Mouse (Mus musculus): ENCODE data around the gene E430018J23Rik. TPM values are rescaled to one million over a fixed set of nuclear protein-coding genes. Genes with fewer than 3 reads are reported as not detected.
A peak's percentile ranks its signal among the peaks of the same experiment; 100 is the strongest.
"Not testable (repeated sequence)": the region's sequence is repeated elsewhere in the genome, so short reads cannot be mapped to it uniquely, and the experiment has no call there.

Gene E430018J23Rik
- polyA plus RNA-seq, 1 experiment from 2014 or later: 8.0 TPM

DNA sequence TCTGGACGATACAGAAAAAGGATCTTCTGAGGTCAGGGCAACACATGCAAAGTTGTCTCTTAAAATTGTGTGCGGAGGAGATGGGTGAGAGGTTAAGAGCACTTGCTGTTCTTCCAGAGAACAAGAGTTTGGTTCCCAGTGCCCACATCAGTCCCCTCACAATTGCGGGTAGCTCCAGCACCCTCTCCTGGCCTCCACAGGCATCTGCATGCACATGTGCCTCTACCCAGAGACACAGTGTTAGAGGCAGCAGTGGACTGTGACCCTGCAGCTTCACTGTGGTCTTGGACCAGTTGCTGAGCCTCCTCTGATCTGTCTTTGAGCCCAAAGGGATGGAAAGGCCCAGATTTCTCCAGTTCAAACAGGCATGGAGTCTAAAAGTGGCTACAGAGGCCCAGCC, 21.6 kb downstream of the E430018J23Rik start:
- not testable (repeated sequence) for H3K27ac ChIP-seq; H3K4me2 ChIP-seq; H3K9ac ChIP-seq; ATAC-seq (replicated peaks; ENCODE audit: low FRiP score); H3K4me3 ChIP-seq (replicated peaks); H3K9me3 ChIP-seq (replicated peaks); H3K4me1 ChIP-seq; H3K27me3 ChIP-seq
- 90% methylated on average over 3 of the region's 3 CpGs for WGBS
- peaks cover 12% of the 10 kb centered on the region for H3K36me3 ChIP-seq

DNA sequence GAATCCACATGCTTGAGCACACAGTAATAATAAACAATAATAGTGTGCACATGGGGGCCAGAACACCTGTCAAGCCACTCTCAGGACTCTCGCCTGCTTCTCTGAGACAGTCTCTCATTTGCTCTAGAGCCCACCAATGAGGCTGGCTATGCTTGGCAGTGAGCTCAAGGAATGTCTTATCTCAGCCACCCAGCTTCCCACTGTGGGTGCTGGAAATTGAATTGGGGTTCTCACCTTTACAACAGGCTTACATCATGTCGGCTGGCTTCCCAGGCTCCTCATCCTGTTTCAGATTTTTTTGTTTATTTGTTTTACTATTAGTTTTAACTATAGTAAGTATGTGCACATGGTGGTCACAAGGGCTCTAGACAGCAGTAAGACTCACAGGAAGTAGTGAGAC, 22.2 kb downstream of the E430018J23Rik start:
- WGBS: 78% methylated on average over 2 of the region's 2 CpGs
- peaks cover 12% of the 10 kb centered on the region for H3K36me3 ChIP-seq
- no peak overlapping the region for H3K27ac ChIP-seq
- no peaks in the 10 kb centered on the region for H3K27me3 ChIP-seq
- no peak overlapping the region for H3K4me3 ChIP-seq (replicated peaks)
- H3K9me3 ChIP-seq (replicated peaks): no peaks in the 10 kb centered on the region
- 0 out of 2 replicates have a peak, but pooled peaks cover 4% of the 10 kb centered on the region for H3K4me1 ChIP-seq
- no peak overlapping the region for H3K4me2 ChIP-seq
- no peak overlapping the region for H3K9ac ChIP-seq
- ATAC-seq (replicated peaks; ENCODE audit: low FRiP score): no peak

DNA sequence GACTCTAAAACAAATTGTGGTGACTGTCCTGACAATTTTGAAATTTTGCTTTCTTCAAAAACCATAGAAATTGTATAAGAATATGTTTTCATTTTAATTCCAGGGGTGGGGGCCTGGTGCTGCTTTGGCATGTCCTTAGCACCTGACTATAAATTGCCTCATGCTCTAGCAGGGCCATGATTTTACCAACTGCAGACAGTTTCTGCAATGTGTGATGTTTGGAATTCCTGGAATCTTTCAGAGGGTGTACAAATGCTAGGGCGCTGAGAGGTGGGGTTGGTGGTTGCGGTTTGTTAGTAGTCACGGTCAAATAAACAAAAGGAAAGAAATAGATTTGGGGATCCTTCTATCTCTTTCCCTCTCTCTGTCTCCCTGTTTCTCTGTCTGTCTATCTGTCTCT, 27.2 kb downstream of the E430018J23Rik start:
- no peak overlapping the region for H3K27ac ChIP-seq
- H3K36me3 ChIP-seq: no peaks in the 10 kb centered on the region
- no peak overlapping the region for H3K4me2 ChIP-seq
- no peak overlapping the region for H3K4me3 ChIP-seq (replicated peaks)
- no peak overlapping the region for H3K9ac ChIP-seq
- no peak for ATAC-seq (replicated peaks; ENCODE audit: low FRiP score)
- H3K4me1 ChIP-seq: peaks cover 7% of the 10 kb centered on the region; the same call in 1 of the 2 replicates
- H3K9me3 ChIP-seq (replicated peaks): no peaks in the 10 kb centered on the region
- 82% methylated on average over 3 of the region's 3 CpGs for WGBS
- peaks cover 22% of the 10 kb centered on the region for H3K27me3 ChIP-seq

DNA sequence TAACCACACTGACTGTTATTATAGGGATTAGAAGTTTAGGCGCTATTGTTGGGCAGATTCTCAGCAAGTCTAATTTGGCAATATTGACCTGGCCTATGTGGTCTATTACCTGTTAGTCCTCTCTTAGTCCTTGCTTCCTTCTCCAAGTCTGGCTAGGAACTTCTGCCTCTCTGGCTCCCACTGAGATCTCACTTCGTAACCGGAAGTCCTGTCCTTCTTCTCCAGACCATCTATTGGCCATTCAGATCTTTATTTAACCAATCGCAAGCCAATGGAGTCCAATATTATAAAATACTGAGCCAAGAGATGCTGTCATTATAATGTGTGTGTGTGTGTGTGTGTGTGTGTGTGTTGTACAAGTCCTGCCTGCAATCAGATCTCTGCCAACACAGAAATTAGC, 29.3 kb downstream of the E430018J23Rik start:
- WGBS: 62% methylated on average over 4 of the region's 4 CpGs
- Histone ChIP-seq H3K27me3 (peaks cover 39% of the 10 kb centered on the region), H3K27ac (no peak overlapping the region), H3K4me1 (peaks cover 7% of the 10 kb centered on the region; the same call in 1 of the 2 replicates), H3K9ac (no peak overlapping the region), H3K9me3 (replicated peaks) (no peaks in the 10 kb centered on the region), H3K36me3 (no peaks in the 10 kb centered on the region), H3K4me2 (peak overlapping the region; percentile 80), H3K4me3 (replicated peaks) (peak overlapping the region; percentile 43)
- ATAC-seq (replicated peaks; ENCODE audit: low FRiP score): no peak

DNA sequence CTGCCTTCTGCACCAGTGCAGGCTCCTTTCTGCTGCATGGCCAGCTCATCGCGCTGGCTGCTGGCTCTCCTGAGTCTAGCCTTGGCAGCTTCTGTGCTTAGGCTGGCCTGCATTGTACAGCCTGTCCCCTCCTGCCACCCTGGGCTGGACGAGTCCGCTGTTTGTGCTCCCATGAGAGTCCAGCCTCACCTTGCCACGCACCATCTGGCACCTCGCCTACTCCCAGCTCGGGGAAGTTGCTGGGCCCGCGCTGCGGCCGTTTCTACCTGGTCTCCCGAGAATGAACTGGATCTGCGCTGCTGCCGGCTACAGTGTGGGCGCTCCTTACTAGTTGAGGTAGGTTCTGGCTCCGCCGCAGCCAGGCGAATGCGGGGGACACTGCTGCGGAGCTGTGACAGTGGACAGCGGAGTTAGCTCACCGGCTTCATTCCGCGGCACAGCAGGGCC, 29.9 kb downstream of the E430018J23Rik start:
- no peak overlapping the region for H3K27ac ChIP-seq
- peaks cover 39% of the 10 kb centered on the region for H3K27me3 ChIP-seq
- ATAC-seq (replicated peaks; ENCODE audit: low FRiP score): no peak; the same call in 1 of the 2 replicates
- H3K9ac ChIP-seq: peak overlapping the region; percentile 54
- peak overlapping the region; percentile 43 for H3K4me3 ChIP-seq (replicated peaks)
- no peaks in the 10 kb centered on the region for H3K36me3 ChIP-seq
- WGBS: 2% methylated on average over 24 of the region's 24 CpGs
- H3K4me1 ChIP-seq: peaks cover 7% of the 10 kb centered on the region; the same call in 1 of the 2 replicates
- H3K9me3 ChIP-seq (replicated peaks): no peaks in the 10 kb centered on the region
- H3K4me2 ChIP-seq: peak overlapping the region; percentile 80

DNA sequence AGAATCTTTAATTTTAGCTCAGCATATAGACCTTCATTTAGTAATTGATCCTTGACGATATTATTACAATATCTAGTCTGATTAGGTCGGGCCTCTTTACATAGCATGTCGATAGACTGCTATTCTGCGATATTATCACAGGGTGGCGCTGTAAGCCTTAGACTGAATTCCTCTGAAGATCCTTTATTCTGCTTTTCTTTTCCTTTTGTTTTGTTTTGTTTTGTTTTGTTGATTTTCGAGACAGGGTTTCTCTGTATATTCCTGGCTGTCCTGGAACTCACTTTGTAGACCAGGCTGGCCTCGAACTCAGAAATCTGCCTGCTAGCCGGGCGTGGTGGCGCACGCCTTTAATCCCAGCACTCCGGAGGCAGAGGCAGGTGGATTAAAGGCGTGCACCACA, 31.0 kb downstream of the E430018J23Rik start:
- not testable (repeated sequence) for H3K9ac ChIP-seq; H3K36me3 ChIP-seq; H3K27ac ChIP-seq; H3K4me1 ChIP-seq; ATAC-seq (replicated peaks; ENCODE audit: low FRiP score); H3K9me3 ChIP-seq (replicated peaks)
- peak overlapping the region; percentile 51 for H3K4me2 ChIP-seq
- 0 out of 2 replicates have a peak overlapping the region, but pooled peaks have one; percentile 23 for H3K4me3 ChIP-seq (replicated peaks)
- peaks cover 43% of the 10 kb centered on the region for H3K27me3 ChIP-seq
- 24% methylated on average over 13 of the region's 13 CpGs for WGBS

DNA sequence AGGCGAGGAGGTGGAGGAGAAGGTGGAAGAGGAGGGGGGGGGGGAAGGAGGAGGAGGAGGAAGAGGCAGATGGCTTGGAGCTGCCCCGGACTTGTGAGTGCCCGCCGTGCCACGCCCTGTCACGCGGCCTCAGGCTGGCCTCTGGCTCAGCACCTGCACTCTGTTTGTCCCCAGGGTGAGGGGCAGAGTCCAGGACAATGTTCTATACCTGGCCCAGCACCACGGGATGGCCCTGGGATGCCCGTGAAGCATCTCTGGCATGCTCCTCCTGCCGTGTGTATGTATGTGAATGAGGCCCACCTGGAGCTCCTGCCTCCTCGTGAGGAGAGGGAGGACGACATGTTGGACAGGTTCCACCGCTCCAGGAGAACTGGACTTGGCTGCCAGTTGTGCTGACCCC, 32.0 kb downstream of the E430018J23Rik start:
- H3K9me3 ChIP-seq (replicated peaks): no peaks in the 10 kb centered on the region
- H3K4me2 ChIP-seq: no peak overlapping the region
- peaks cover 50% of the 10 kb centered on the region for H3K27me3 ChIP-seq
- no peak for ATAC-seq (replicated peaks; ENCODE audit: low FRiP score)
- peaks cover 7% of the 10 kb centered on the region; the same call in 1 of the 2 replicates for H3K4me1 ChIP-seq
- H3K27ac ChIP-seq: no peak overlapping the region
- WGBS: 47% methylated on average over 13 of the region's 13 CpGs
- H3K4me3 ChIP-seq (replicated peaks): no peak overlapping the region
- no peak overlapping the region for H3K9ac ChIP-seq
- no peaks in the 10 kb centered on the region for H3K36me3 ChIP-seq

DNA sequence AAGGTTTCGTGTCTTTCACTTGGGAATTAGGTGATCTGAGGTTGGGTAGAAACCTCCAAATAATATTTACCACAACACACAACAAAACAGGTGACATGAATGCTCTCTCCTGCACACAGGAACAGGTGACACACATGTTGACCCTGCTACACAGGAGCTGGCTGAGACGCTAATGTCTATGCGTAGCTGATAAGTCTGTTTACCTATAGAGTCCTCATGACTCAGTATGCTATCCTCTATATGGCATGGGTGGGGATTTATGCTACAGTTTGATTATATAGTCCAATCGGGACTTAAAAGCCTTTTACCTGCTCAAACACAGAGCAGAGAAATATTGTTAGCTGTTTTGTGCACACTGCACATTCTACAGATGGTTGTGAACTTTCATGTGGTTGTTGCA, 33.2 kb downstream of the E430018J23Rik start:
- Histone ChIP-seq H3K9ac (no peak overlapping the region), H3K27ac (no peak overlapping the region), H3K4me2 (no peak overlapping the region), H3K27me3 (peaks cover 50% of the 10 kb centered on the region), H3K36me3 (no peaks in the 10 kb centered on the region), H3K4me1 (peaks cover 7% of the 10 kb centered on the region; the same call in 1 of the 2 replicates), H3K4me3 (replicated peaks) (no peak overlapping the region), H3K9me3 (replicated peaks) (no peaks in the 10 kb centered on the region)
- no peak for ATAC-seq (replicated peaks; ENCODE audit: low FRiP score)
- WGBS: 75% methylated on average over 4 of the region's 4 CpGs

DNA sequence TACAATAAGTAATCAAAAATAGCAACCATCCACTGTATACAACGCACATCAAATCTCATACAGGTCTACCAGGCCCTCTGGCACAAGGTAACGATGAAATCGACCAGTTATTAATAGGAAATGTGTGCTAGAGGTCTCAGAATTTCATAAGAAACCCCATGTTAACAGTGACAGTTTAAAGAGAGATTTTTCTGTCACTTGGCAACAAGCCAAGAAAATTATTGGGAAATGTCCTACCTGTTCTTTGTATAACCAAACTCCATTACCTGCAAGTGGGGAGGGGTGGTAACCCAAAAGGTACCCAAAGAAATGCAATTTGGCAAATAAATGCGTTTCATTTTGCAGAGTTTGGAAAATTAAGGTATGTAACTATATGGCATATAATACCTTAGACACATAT, 35.0 kb downstream of the E430018J23Rik start:
- H3K9ac ChIP-seq: no peak overlapping the region
- no peaks in the 10 kb centered on the region for H3K36me3 ChIP-seq
- H3K9me3 ChIP-seq (replicated peaks): no peaks in the 10 kb centered on the region
- no peak for ATAC-seq (replicated peaks; ENCODE audit: low FRiP score)
- H3K27me3 ChIP-seq: peaks cover 39% of the 10 kb centered on the region
- H3K27ac ChIP-seq: no peak overlapping the region
- H3K4me1 ChIP-seq: peaks cover 3% of the 10 kb centered on the region; the same call in 1 of the 2 replicates
- no peak overlapping the region for H3K4me2 ChIP-seq
- 77% methylated on average over 4 of the region's 4 CpGs for WGBS
- H3K4me3 ChIP-seq (replicated peaks): no peak overlapping the region

DNA sequence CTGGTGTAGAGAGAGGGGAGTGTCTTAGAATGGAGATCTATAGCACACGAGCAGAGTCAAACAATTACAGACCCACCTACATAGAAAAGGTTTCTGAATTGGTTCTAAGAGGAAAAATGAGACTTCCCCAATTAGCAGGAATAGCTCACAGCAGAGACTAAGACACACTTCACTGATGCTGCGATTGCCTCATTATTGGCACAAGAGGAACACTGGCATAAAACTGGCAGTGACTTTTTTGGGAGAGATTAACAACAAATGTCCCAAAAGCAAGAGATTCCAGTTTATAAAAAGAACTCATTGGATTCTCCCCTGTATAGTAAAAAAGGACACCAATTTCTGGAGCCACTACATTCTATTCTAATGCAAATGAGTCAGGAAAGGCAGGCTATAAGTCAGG, 35.6 kb downstream of the E430018J23Rik start:
- no peak for ATAC-seq (replicated peaks; ENCODE audit: low FRiP score)
- no peak overlapping the region for H3K4me3 ChIP-seq (replicated peaks)
- no peaks in the 10 kb centered on the region for H3K36me3 ChIP-seq
- no peak overlapping the region for H3K27ac ChIP-seq
- peaks cover 36% of the 10 kb centered on the region for H3K27me3 ChIP-seq
- H3K4me1 ChIP-seq: no peaks in the 10 kb centered on the region
- H3K9me3 ChIP-seq (replicated peaks): no peaks in the 10 kb centered on the region
- H3K9ac ChIP-seq: no peak overlapping the region
- H3K4me2 ChIP-seq: no peak overlapping the region
- WGBS: 64% methylated on average over 2 of the region's 2 CpGs

DNA sequence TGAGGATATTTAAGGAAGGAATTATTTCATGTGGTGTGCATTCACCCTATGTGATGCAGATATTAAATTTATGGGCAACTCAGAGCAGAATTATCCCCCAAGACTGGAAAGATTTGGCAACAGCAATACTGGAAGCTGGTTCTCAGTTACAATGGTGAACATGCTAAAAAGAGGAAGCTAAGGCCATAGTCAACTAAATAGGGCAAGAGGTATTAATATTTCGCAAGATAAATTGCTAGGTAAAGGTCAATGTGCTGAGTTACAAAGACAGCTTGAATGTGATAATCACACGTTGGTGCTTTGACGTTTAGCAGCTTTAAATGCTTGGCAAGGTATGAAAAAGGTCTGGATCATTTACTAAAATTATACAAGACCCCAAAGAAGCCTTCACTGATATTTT, 37.6 kb downstream of the E430018J23Rik start:
- H3K27ac ChIP-seq: no peak overlapping the region
- no peak for ATAC-seq (replicated peaks; ENCODE audit: low FRiP score)
- H3K36me3 ChIP-seq: no peaks in the 10 kb centered on the region
- WGBS: 61% methylated on average over 3 of the region's 3 CpGs
- no peak overlapping the region for H3K4me3 ChIP-seq (replicated peaks)
- no peaks in the 10 kb centered on the region for H3K4me1 ChIP-seq
- H3K27me3 ChIP-seq: peaks cover 25% of the 10 kb centered on the region
- no peak overlapping the region for H3K9ac ChIP-seq
- no peak overlapping the region for H3K4me2 ChIP-seq
- no peaks in the 10 kb centered on the region for H3K9me3 ChIP-seq (replicated peaks)

DNA sequence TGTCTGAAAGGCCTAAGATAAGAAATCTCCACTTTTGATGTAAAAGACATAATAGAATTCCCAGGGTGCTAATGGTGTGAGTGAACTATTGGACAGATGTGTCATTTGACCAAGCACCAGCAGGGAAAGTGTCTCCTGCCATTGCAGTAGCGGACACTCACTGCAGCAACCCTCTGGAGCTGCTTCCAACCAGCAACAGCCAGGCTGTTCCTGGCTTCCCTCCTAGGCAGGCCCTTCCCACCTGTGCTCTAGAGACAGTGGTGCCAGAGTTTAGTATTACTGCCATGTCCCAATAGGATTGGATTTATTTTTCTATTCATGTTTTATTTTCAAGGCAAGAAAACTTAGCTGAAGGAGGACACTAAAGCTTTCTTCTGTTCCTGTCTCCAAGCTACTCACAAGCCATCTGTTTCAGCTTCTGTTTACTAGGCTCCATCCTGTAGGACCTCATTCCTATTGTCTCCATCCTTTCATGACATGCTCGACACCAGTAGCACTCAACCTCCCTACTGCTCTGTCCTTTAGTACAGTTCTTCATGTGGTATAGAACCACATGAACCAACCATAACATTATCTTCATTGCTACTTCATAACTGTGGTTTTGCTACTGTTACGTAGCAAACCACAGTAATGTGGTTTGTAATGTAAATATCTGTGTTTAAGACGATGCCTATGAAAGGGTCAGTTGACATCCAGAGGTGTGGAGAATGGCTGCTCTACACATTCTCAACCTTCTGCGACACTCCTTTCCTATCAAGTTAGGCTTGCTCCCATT, 42.0 kb downstream of the E430018J23Rik start:
- Histone ChIP-seq H3K27me3 (peaks cover under 1% of the 10 kb centered on the region; the same call in 1 of the 2 replicates), H3K36me3 (no peaks in the 10 kb centered on the region), H3K4me2 (no peak overlapping the region), H3K9me3 (replicated peaks) (no peaks in the 10 kb centered on the region), H3K4me1 (peaks cover 11% of the 10 kb centered on the region), H3K9ac (no peak overlapping the region), H3K4me3 (replicated peaks) (no peak overlapping the region), H3K27ac (no peak overlapping the region)
- WGBS: 88% methylated on average over 5 of the region's 5 CpGs
- ATAC-seq (replicated peaks; ENCODE audit: low FRiP score): no peak
